Mouse (Mus musculus): ENCODE data around the gene Htr2a. TPM values are rescaled to one million over a fixed set of nuclear protein-coding genes. Genes with fewer than 3 reads are reported as not detected.

The Htr2a gene
- polyA plus RNA-seq (2012; rRNA removed), result 0.05 and 0.06 TPM in 2 replicates

DNA sequence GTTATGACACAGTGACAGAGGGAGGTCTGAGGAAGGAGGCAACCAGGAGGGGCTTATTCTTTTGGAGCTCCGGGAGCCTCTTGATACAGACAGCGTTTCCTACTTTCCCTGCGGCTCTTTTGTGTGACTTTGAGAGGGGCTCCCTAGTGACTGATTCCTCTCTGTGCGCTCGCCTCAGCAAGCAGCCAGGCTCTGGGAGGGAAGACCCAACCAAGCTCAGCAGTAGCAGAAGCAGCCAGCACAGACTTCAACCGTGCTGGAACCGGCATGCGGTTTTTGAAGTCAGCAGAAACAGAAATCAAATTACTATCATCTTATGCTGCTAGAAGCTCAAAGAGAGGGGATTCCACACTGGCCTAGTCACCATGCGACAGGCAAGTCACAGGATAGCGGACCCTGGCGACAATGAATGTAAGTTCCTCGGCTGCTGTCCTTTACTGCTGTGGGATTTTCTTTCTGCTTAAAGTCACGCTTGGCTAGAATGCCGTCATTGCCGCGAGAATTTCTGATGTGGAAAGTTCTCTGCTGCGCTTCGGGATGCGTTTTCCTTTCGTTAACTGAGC, at the start of gene Htr2a:
Htr2a (plus strand) TSS at position 22 of the 563 bp plus-strand sequence.
- TF ChIP-seq CTCF (IDR thresholded peaks at IDR 0.05; ENCODE audit: borderline replicate concordance, control insufficient read depth, extremely low read depth, insufficient read depth, low read length, poor library complexity) (no peak), POLR2A (IDR thresholded peaks at IDR 0.05; ENCODE audit: control insufficient read depth, extremely low read depth, insufficient read depth, low read length, poor library complexity) (no peak)
- peaks cover 4% of the 10 kb centered on the region; the same call in 1 of the 2 replicates for H3K4me1 ChIP-seq (replicated peaks; ENCODE audit: control insufficient read depth, insufficient read depth, low read length)
- peaks cover 3% of the 10 kb centered on the region; the same call in 1 of the 2 replicates for H3K27me3 ChIP-seq (ENCODE audit: control insufficient read depth, insufficient read depth, low read length)
- DNase-seq, result no peak
- H3K36me3 ChIP-seq (ENCODE audit: control insufficient read depth, insufficient read depth, low read length), result no peaks in the 10 kb centered on the region
- no peak within 1 kb of the TSS for H3K27ac ChIP-seq (ENCODE audit: control insufficient read depth, insufficient read depth, low read length)
- 2% methylated on average over 20 of the region's 20 CpGs for WGBS
- H3K4me3 ChIP-seq (ENCODE audit: control insufficient read depth, insufficient read depth, low read length), result no peak within 1 kb of the TSS

DNA sequence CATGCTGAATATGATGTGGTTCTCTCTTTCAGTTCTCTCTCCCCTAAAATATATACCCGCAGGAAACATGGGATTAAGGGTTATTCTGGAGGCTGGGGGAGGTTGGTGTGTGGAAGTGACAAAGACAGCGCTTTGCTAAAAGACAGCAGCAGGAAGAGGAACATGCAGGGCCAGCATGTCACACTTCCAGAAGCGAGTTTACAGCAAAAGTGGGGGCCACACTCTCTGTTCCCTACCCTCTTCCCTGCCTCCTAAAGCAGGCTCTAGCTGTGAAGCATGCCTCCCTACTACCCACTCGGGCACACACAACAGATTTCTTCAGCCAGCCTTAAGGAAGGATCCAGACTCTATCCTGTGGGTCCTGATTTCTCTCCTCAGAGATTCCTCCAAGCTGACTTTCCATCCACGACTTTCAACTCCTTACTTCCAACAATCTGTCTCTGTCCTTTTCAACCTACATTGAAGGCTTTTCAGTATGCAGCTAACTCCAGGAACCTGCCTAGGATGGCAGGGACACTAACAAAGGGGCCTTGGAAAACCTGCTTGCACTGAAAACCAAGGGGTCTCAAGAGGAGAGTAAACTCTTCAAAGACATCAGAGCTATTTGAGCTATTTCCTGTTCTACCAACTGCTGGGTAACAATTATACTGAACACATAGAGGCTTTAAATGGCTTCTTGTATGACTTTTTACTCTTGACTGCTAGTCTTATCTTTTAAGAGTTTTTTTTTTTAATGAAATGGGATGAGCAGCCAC, 39.1 kb upstream of the Htr2a start:
- Histone ChIP-seq H3K36me3 (ENCODE audit: control insufficient read depth, insufficient read depth, low read length) (no peaks in the 10 kb centered on the region), H3K4me3 (ENCODE audit: control insufficient read depth, insufficient read depth, low read length) (no peak overlapping the region), H3K4me1 (replicated peaks; ENCODE audit: control insufficient read depth, insufficient read depth, low read length) (no peaks in the 10 kb centered on the region), H3K27ac (ENCODE audit: control insufficient read depth, insufficient read depth, low read length) (no peak overlapping the region), H3K27me3 (ENCODE audit: control insufficient read depth, insufficient read depth, low read length) (no peaks in the 10 kb centered on the region)
- no peak for DNase-seq
- TF ChIP-seq CTCF (IDR thresholded peaks at IDR 0.05; ENCODE audit: borderline replicate concordance, control insufficient read depth, extremely low read depth, insufficient read depth, low read length, poor library complexity), result no peak
- TF ChIP-seq POLR2A (IDR thresholded peaks at IDR 0.05; ENCODE audit: control insufficient read depth, extremely low read depth, insufficient read depth, low read length, poor library complexity), result no peak
- 88% methylated on average over 5 of the region's 5 CpGs for WGBS

DNA sequence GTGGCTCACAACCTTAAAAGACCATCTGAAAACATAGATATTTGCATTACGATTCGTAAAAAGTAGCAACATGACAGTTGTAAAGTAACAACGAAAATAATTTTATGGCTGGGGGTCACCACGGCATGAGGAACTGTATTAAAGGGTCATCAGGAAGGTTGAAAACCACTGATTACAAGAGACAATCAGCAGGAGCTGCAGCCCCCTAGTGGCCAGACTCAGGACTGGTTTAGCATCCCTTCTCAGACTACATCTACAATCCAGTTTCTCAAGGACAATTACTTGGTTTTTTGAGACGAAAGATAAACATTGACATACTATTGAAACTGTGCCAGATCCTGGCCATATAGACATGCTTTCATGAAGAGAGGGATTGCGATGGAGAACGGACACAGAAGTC, 38.1 kb upstream of the Htr2a start:
- peak; percentile 13 for DNase-seq
- 52% methylated on average over 7 of the region's 7 CpGs for WGBS
- TF ChIP-seq CTCF (IDR thresholded peaks at IDR 0.05; ENCODE audit: borderline replicate concordance, control insufficient read depth, extremely low read depth, insufficient read depth, low read length, poor library complexity) (no peak), POLR2A (IDR thresholded peaks at IDR 0.05; ENCODE audit: control insufficient read depth, extremely low read depth, insufficient read depth, low read length, poor library complexity) (no peak)

DNA sequence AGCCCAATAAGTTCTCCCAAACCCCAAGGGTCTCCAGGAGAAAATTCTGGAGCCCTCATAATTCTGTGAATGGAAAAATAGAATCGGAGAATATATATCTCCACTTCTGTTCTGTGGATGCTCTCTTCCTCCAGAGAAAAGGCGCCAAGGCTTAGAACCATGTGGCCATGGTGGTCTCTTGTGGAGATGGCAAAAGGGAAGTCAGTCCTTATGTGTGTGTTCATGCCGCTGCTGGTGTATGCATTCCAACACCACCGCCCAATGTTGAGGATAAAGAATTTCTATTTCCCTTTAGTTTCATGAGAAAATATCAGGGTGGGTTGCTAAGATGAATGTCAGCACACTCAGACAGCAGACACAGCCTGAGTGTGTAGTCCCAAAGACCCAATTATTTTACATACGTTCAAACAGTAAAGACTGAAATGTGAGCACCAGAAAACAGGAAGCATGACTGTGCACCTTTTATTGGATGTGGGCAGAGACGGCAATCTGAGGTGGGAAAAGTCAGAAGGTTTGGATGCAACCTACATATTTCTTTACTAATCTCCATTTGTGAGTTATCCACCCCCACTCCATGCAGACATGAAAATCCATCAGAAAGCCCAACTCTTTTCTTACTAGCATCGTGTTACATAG, 37.4 kb upstream of the Htr2a start:
- Histone ChIP-seq H3K27ac (ENCODE audit: control insufficient read depth, insufficient read depth, low read length) (no peak overlapping the region), H3K27me3 (ENCODE audit: control insufficient read depth, insufficient read depth, low read length) (no peaks in the 10 kb centered on the region), H3K4me3 (ENCODE audit: control insufficient read depth, insufficient read depth, low read length) (no peak overlapping the region), H3K4me1 (replicated peaks; ENCODE audit: control insufficient read depth, insufficient read depth, low read length) (no peaks in the 10 kb centered on the region), H3K36me3 (ENCODE audit: control insufficient read depth, insufficient read depth, low read length) (no peaks in the 10 kb centered on the region)
- WGBS, result 36% methylated on average over 7 of the region's 7 CpGs
- no peak for DNase-seq
- TF ChIP-seq POLR2A (IDR thresholded peaks at IDR 0.05; ENCODE audit: control insufficient read depth, extremely low read depth, insufficient read depth, low read length, poor library complexity) (no peak), CTCF (IDR thresholded peaks at IDR 0.05; ENCODE audit: borderline replicate concordance, control insufficient read depth, extremely low read depth, insufficient read depth, low read length, poor library complexity) (no peak)

More for the DNA sequence above, 38.1 kb upstream of the Htr2a start:
- Histone ChIP-seq H3K4me1 (replicated peaks; ENCODE audit: control insufficient read depth, insufficient read depth, low read length) (no peaks in the 10 kb centered on the region), H3K27me3 (ENCODE audit: control insufficient read depth, insufficient read depth, low read length) (no peaks in the 10 kb centered on the region), H3K36me3 (ENCODE audit: control insufficient read depth, insufficient read depth, low read length) (no peaks in the 10 kb centered on the region), H3K27ac (ENCODE audit: control insufficient read depth, insufficient read depth, low read length) (no peak overlapping the region), H3K4me3 (ENCODE audit: control insufficient read depth, insufficient read depth, low read length) (no peak overlapping the region)

DNA sequence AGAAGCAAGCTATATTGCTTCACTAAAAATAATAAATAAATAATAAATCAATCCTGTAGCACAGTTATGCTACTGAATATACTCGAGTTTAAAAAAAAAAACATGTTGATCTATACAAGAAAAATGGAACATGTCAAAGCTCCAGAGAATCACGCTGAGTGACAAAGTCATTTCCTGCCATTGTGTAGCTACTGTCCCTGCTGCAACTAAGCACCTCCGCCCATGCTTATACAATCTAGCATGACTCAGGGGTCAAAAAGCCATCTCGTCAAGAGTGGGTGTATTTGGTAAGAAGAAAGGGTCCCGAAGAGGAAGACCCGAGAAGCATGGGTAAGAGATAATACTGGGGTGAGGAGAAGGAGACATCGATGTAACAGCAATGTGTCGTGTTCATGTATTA, 29.3 kb upstream of the Htr2a start:
- 63% methylated on average over 8 of the region's 8 CpGs for WGBS
- TF ChIP-seq CTCF (IDR thresholded peaks at IDR 0.05; ENCODE audit: borderline replicate concordance, control insufficient read depth, extremely low read depth, insufficient read depth, low read length, poor library complexity), result no peak
- no peak for TF ChIP-seq POLR2A (IDR thresholded peaks at IDR 0.05; ENCODE audit: control insufficient read depth, extremely low read depth, insufficient read depth, low read length, poor library complexity)
- Histone ChIP-seq H3K27me3 (ENCODE audit: control insufficient read depth, insufficient read depth, low read length) (no peaks in the 10 kb centered on the region), H3K4me1 (replicated peaks; ENCODE audit: control insufficient read depth, insufficient read depth, low read length) (no peaks in the 10 kb centered on the region), H3K4me3 (ENCODE audit: control insufficient read depth, insufficient read depth, low read length) (no peak overlapping the region), H3K27ac (ENCODE audit: control insufficient read depth, insufficient read depth, low read length) (no peak overlapping the region), H3K36me3 (ENCODE audit: control insufficient read depth, insufficient read depth, low read length) (no peaks in the 10 kb centered on the region)
- DNase-seq, result no peak

DNA sequence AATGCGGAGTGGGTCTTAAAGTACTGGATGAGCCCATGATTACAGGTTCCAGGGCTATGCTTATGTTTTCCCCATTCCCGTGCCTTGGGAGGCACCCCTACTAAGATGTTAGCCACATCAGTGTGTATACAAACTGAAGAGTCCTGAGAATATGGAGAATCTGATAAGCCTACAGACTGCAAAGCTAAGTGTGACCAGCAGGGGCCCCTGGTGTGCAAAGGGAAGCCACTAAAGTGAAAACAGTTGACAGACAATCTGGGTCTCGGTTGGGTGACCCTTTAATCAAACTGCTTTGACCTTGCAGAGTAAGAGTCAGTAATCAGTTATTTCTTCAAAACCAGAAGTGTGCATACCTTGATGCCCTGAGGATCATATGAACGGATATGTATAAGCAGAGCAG, 21.8 kb upstream of the Htr2a start:
- peak; percentile 15 for DNase-seq
- H3K27me3 ChIP-seq (ENCODE audit: control insufficient read depth, insufficient read depth, low read length), result no peaks in the 10 kb centered on the region
- H3K4me1 ChIP-seq (replicated peaks; ENCODE audit: control insufficient read depth, insufficient read depth, low read length), result no peaks in the 10 kb centered on the region
- no peak overlapping the region for H3K4me3 ChIP-seq (ENCODE audit: control insufficient read depth, insufficient read depth, low read length)
- H3K36me3 ChIP-seq (ENCODE audit: control insufficient read depth, insufficient read depth, low read length), result no peaks in the 10 kb centered on the region
- no peak overlapping the region for H3K27ac ChIP-seq (ENCODE audit: control insufficient read depth, insufficient read depth, low read length)
- WGBS, result 63% methylated on average over 4 of the region's 4 CpGs
- TF ChIP-seq POLR2A (IDR thresholded peaks at IDR 0.05; ENCODE audit: control insufficient read depth, extremely low read depth, insufficient read depth, low read length, poor library complexity) (no peak), CTCF (IDR thresholded peaks at IDR 0.05; ENCODE audit: borderline replicate concordance, control insufficient read depth, extremely low read depth, insufficient read depth, low read length, poor library complexity) (no peak)

Data from thymus, adult 2 months (tissue).